Mouse (Mus musculus) ovary, postnatal 14 days (tissue): ENCODE results near the gene Cxcr5.
"Not testable (repeated sequence)": the region's sequence is repeated elsewhere in the genome, so short reads cannot be mapped to it uniquely, and the experiment has no call there.

Source experiments
- DNase-seq: peaks from one replicate; pipeline ENCODE4 v3.0.0; 2022; ENCODE audit warnings: low spot score

Gene Cxcr5

GRCm38 (mm10) chr9:44587262-44588160, 25.8 kb upstream of the Cxcr5 start:
- no peak for DNase-seq

GRCm38 (mm10) chr9:44586640-44587261, 25.1 kb upstream of the Cxcr5 start:
- DNase-seq: no peak

GRCm38 (mm10) chr9:44582390-44582789, 20.7 kb upstream of the Cxcr5 start:
- DNase-seq: no peak

- DNase-seq: no peak
These were observed 19.7 kb upstream of the Cxcr5 start for GRCm38 (mm10) chr9:44581423-44581822.

GRCm38 (mm10) chr9:44580085-44580484, 18.4 kb upstream of the Cxcr5 start:
- DNase-seq: no peak

GRCm38 (mm10) chr9:44579392-44579791, 17.7 kb upstream of the Cxcr5 start:
- no peak for DNase-seq

- not testable (repeated sequence) for DNase-seq
These were observed 14.4 kb upstream of the Cxcr5 start for GRCm38 (mm10) chr9:44576046-44576445.

GRCm38 (mm10) chr9:44575095-44575494, 13.4 kb upstream of the Cxcr5 start:
- no peak for DNase-seq

GRCm38 (mm10) chr9:44573306-44573705, 11.6 kb upstream of the Cxcr5 start:
- DNase-seq: no peak

GRCm38 (mm10) chr9:44570939-44571382, 9.3 kb upstream of the Cxcr5 start:
- DNase-seq: no peak

GRCm38 (mm10) chr9:44568083-44568455, 6.4 kb upstream of the Cxcr5 start:
- DNase-seq: no peak

- no peak for DNase-seq
These were observed 5.8 kb upstream of the Cxcr5 start for GRCm38 (mm10) chr9:44567338-44568082.

GRCm38 (mm10) chr9:44565367-44565766, 3.7 kb upstream of the Cxcr5 start:
- DNase-seq: peak; percentile 17

- DNase-seq: no peak
These were observed 1.3 kb upstream of the Cxcr5 start for GRCm38 (mm10) chr9:44562936-44563335.

GRCm38 (mm10) chr9:44552161-44552560, 9.5 kb downstream of the Cxcr5 start:
- DNase-seq: no peak

- DNase-seq: no peak
These were observed 10.5 kb downstream of the Cxcr5 start for GRCm38 (mm10) chr9:44551138-44551537.

- DNase-seq: no peak
These were observed 13.1 kb downstream of the Cxcr5 start for GRCm38 (mm10) chr9:44548412-44549152.

- no peak for DNase-seq
These were observed 16.7 kb downstream of the Cxcr5 start for GRCm38 (mm10) chr9:44544986-44545385.

- no peak for DNase-seq
These were observed 19.3 kb downstream of the Cxcr5 start for GRCm38 (mm10) chr9:44542364-44542763.

- DNase-seq: no peak
These were observed 21.0 kb downstream of the Cxcr5 start for GRCm38 (mm10) chr9:44540676-44541075.

- no peak for DNase-seq
These were observed 21.8 kb downstream of the Cxcr5 start for GRCm38 (mm10) chr9:44539816-44540421.
